Mouse (Mus musculus): Measurements from ENCODE around the gene Nudt8. TPM values are rescaled to one million over a fixed set of nuclear protein-coding genes. Genes with fewer than 3 reads are reported as not detected.

Gene Nudt8
- total and polyA plus RNA-seq, 3 experiments: 24.7 to 40.2 (median 36.3) TPM

GRCm38 (mm10) chr19:4003641-4004040, 3.3 kb downstream of the Nudt8 start:
- Histone ChIP-seq H3K36me3 (replicated peaks in 1 of 2; ENCODE audit: control insufficient read depth in 1 of 2, insufficient read depth in 1 of 2, low read length in 1 of 2) (peaks cover 38 to 66% of the 10 kb centered on the region in 2 experiments), H3K27ac (ENCODE audit: insufficient read depth, low read depth) (no peak overlapping the region), H3K4me2 (ENCODE audit: insufficient read depth, low read depth, poor library complexity, severe bottlenecking) (no peak overlapping the region), H3K9me3 (replicated peaks; ENCODE audit: low read length) (no peaks in the 10 kb centered on the region), H3K4me1 (ENCODE audit: control insufficient read depth in 1 of 2, insufficient read depth in 2 of 2) (peaks cover 11 to 23% of the 10 kb centered on the region in 2 experiments), H3K79me2 (replicated peaks; ENCODE audit: control insufficient read depth, extremely low read depth, insufficient read depth, poor library complexity, severe bottlenecking) (no peaks in the 10 kb centered on the region), H3K9ac (ENCODE audit: insufficient read depth, low read depth) (no peak overlapping the region), H3K4me3 (replicated peaks in 1 of 3; ENCODE audit: low read depth in 2 of 3, low read length in 2 of 3, poor library complexity in 1 of 3) (no peak overlapping the region), H3K27me3 (replicated peaks) (no peaks in the 10 kb centered on the region)
- in situ Hi-C loops (cut with MboI; ENCODE audit: low pct_ligation_motif_present, low pct_unique_long_range_greater_than_20kb, low sequenced_read_pairs) (no loop called here), dilution Hi-C loops (cut with MboI; ENCODE audit: extremely low pct_ligation_motif_present, extremely low pct_unique_long_range_greater_than_20kb, low sequenced_read_pairs) (no loop called here)
- TF ChIP-seq TBP (conservative IDR thresholded peaks at IDR 0.05; ENCODE audit: low read depth, low read length): no peak
- TF ChIP-seq PAX5 (IDR thresholded peaks at IDR 0.05; ENCODE audit: low read length): no peak
- no peak for TF ChIP-seq ELF1 (IDR thresholded peaks at IDR 0.05; ENCODE audit: low read depth, low read length)
- no peak for TF ChIP-seq MXI1 (IDR thresholded peaks at IDR 0.05; ENCODE audit: low read depth, low read length)
- no peak for TF ChIP-seq CHD1 (IDR thresholded peaks at IDR 0.05; ENCODE audit: low read depth, low read length)
- TF ChIP-seq E2F4 (IDR thresholded peaks at IDR 0.05; ENCODE audit: insufficient replicate concordance, low read depth, low read length): no peak
- no peak for TF ChIP-seq CHD2 (IDR thresholded peaks at IDR 0.05; ENCODE audit: low read length)
- TF ChIP-seq JUND (conservative IDR thresholded peaks at IDR 0.05; ENCODE audit: low read depth, low read length): no peak
- TF ChIP-seq POLR2AphosphoS2 (IDR thresholded peaks at IDR 0.05; ENCODE audit: low read depth, low read length): no peak
- no peak for TF ChIP-seq KAT2A (IDR thresholded peaks at IDR 0.05; ENCODE audit: insufficient replicate concordance, low read length)
- TF ChIP-seq EP300 (IDR thresholded peaks at IDR 0.05; ENCODE audit: low read length): no peak
- no peak for TF ChIP-seq ZC3H11A (IDR thresholded peaks at IDR 0.05; ENCODE audit: low read depth, low read length)
- TF ChIP-seq MAZ (IDR thresholded peaks at IDR 0.05; ENCODE audit: low read depth, low read length): no peak
- no peak for TF ChIP-seq MYC (IDR thresholded peaks at IDR 0.05; ENCODE audit: low read depth, low read length)
- no peak for TF ChIP-seq USF2 (conservative IDR thresholded peaks at IDR 0.05; ENCODE audit: low read depth, low read length)
- TF ChIP-seq RCOR1 (conservative IDR thresholded peaks at IDR 0.05; ENCODE audit: low read depth, low read length): no peak
- TF ChIP-seq SIN3A (IDR thresholded peaks at IDR 0.05; ENCODE audit: low read length): no peak
- no peak for TF ChIP-seq NRF1 (IDR thresholded peaks at IDR 0.05; ENCODE audit: low read depth, low read length)
- no peak for TF ChIP-seq SMC3 (IDR thresholded peaks at IDR 0.05; ENCODE audit: low read depth, low read length)
- no peak for DNase-seq (ENCODE audit: extremely low read depth)

- TF ChIP-seq ETS1 (conservative IDR thresholded peaks at IDR 0.05; ENCODE audit: low read depth, low read length): no peak
- no peak for TF ChIP-seq TBP (conservative IDR thresholded peaks at IDR 0.05; ENCODE audit: low read depth, low read length)
- TF ChIP-seq PAX5 (IDR thresholded peaks at IDR 0.05; ENCODE audit: low read length): no peak
- TF ChIP-seq MEF2A (IDR thresholded peaks at IDR 0.05; ENCODE audit: borderline replicate concordance, low read depth, low read length): no peak
- no peak overlapping the region for H3K4me2 ChIP-seq (ENCODE audit: insufficient read depth, low read depth, poor library complexity, severe bottlenecking)
- dilution Hi-C loops (cut with MboI; ENCODE audit: extremely low pct_ligation_motif_present, extremely low pct_unique_long_range_greater_than_20kb, low sequenced_read_pairs): no loop called here
- no peak for DNase-seq (ENCODE audit: extremely low read depth)
- no peaks in the 10 kb centered on the region for H3K27me3 ChIP-seq (replicated peaks)
- no peak overlapping the region for H3K4me3 ChIP-seq (replicated peaks in 1 of 3; ENCODE audit: low read depth in 2 of 3, low read length in 2 of 3, poor library complexity in 1 of 3)
- no peak overlapping the region for H3K9ac ChIP-seq (ENCODE audit: insufficient read depth, low read depth)
- H3K36me3 ChIP-seq (replicated peaks in 1 of 2; ENCODE audit: control insufficient read depth in 1 of 2, insufficient read depth in 1 of 2, low read length in 1 of 2): peaks cover 45 to 73% of the 10 kb centered on the region in 2 experiments
- H3K9me3 ChIP-seq (replicated peaks; ENCODE audit: low read length): no peaks in the 10 kb centered on the region
- H3K4me1 ChIP-seq (ENCODE audit: control insufficient read depth in 1 of 2, insufficient read depth in 2 of 2): peaks cover 8 to 17% of the 10 kb centered on the region in 2 experiments
- H3K27ac ChIP-seq (ENCODE audit: insufficient read depth, low read depth): no peak overlapping the region
- in situ Hi-C loops (cut with MboI; ENCODE audit: low pct_ligation_motif_present, low pct_unique_long_range_greater_than_20kb, low sequenced_read_pairs): no loop called here
- H3K79me2 ChIP-seq (replicated peaks; ENCODE audit: control insufficient read depth, extremely low read depth, insufficient read depth, poor library complexity, severe bottlenecking): no peaks in the 10 kb centered on the region
Measured at GRCm38 (mm10) chr19:4004331-4004730, 4.0 kb downstream of the Nudt8 start.

All from CH12.LX (cell line).